Mouse (Mus musculus): ENCODE measurements around the gene Olfr402. TPM values are rescaled to one million over a fixed set of nuclear protein-coding genes. Genes with fewer than 3 reads are reported as not detected.

Olfr402 gene
- total RNA-seq (2012; rRNA removed) (not detected in 2 replicates), total RNA-seq (2014; rRNA removed) (not detected in 2 replicates), polyA plus RNA-seq (2012; ENCODE audit: insufficient read length, low read depth) (not detected in 2 replicates)

- no peak within 1 kb of the TSS for H3K4me2 ChIP-seq (ENCODE audit: insufficient read depth, low read depth, poor library complexity, severe bottlenecking)
- H3K27ac ChIP-seq (ENCODE audit: insufficient read depth, low read depth): no peak within 1 kb of the TSS
- peaks cover 64% of the 10 kb centered on the region for H3K27me3 ChIP-seq (replicated peaks)
- no peaks in the 10 kb centered on the region for H3K36me3 ChIP-seq (replicated peaks in 1 of 2; ENCODE audit: control insufficient read depth in 1 of 2, insufficient read depth in 1 of 2, low read length in 1 of 2)
- in situ Hi-C loops (cut with MboI; ENCODE audit: low pct_ligation_motif_present, low pct_unique_long_range_greater_than_20kb, low sequenced_read_pairs) (no loop called here), dilution Hi-C loops (cut with MboI; ENCODE audit: extremely low pct_ligation_motif_present, extremely low pct_unique_long_range_greater_than_20kb, low sequenced_read_pairs) (no loop called here)
- H3K9ac ChIP-seq (ENCODE audit: insufficient read depth, low read depth): no peak within 1 kb of the TSS
- no peak for TF ChIP-seq ZNF384 (IDR thresholded peaks at IDR 0.05; ENCODE audit: low read depth, low read length)
- TF ChIP-seq ZMIZ1 (IDR thresholded peaks at IDR 0.05; ENCODE audit: low read depth, low read length): no peak
- TF ChIP-seq NELFE (IDR thresholded peaks at IDR 0.05; ENCODE audit: low read depth, low read length): no peak
- TF ChIP-seq TBP (conservative IDR thresholded peaks at IDR 0.05; ENCODE audit: low read depth, low read length): no peak
- H3K79me2 ChIP-seq (replicated peaks; ENCODE audit: control insufficient read depth, extremely low read depth, insufficient read depth, poor library complexity, severe bottlenecking): no peaks in the 10 kb centered on the region
- H3K9me3 ChIP-seq (replicated peaks; ENCODE audit: low read length): no peaks in the 10 kb centered on the region
- H3K4me3 ChIP-seq (replicated peaks in 1 of 3; ENCODE audit: low read depth in 2 of 3, low read length in 2 of 3, poor library complexity in 1 of 3): no peak within 1 kb of the TSS
- no peak for DNase-seq (ENCODE audit: extremely low read depth)
- no peaks in the 10 kb centered on the region for H3K4me1 ChIP-seq (ENCODE audit: control insufficient read depth in 1 of 2, insufficient read depth in 2 of 2)
Measured at GRCm38 (mm10) chr11:74153229-74153628, at the start of gene Olfr402. Gene Olfr402, plus strand, starts transcription at chr11:74153529.

GRCm38 (mm10) chr11:74105066-74105465, 48.3 kb upstream of the Olfr402 start:
- Histone ChIP-seq H3K9me3 (replicated peaks; ENCODE audit: low read length) (peaks cover 6% of the 10 kb centered on the region), H3K79me2 (replicated peaks; ENCODE audit: control insufficient read depth, extremely low read depth, insufficient read depth, poor library complexity, severe bottlenecking) (no peaks in the 10 kb centered on the region), H3K36me3 (replicated peaks in 1 of 2; ENCODE audit: control insufficient read depth in 1 of 2, insufficient read depth in 1 of 2, low read length in 1 of 2) (no peaks in the 10 kb centered on the region), H3K9ac (ENCODE audit: insufficient read depth, low read depth) (no peak overlapping the region), H3K4me3 (replicated peaks in 1 of 3; ENCODE audit: low read depth in 2 of 3, low read length in 2 of 3, poor library complexity in 1 of 3) (no peak overlapping the region), H3K27ac (ENCODE audit: insufficient read depth, low read depth) (no peak overlapping the region), H3K27me3 (replicated peaks) (peaks cover 9% of the 10 kb centered on the region), H3K4me2 (ENCODE audit: insufficient read depth, low read depth, poor library complexity, severe bottlenecking) (no peak overlapping the region), H3K4me1 (ENCODE audit: control insufficient read depth in 1 of 2, insufficient read depth in 2 of 2) (peaks cover 10 to 17% of the 10 kb centered on the region in 2 experiments)
- TF ChIP-seq MYC (IDR thresholded peaks at IDR 0.05; ENCODE audit: low read depth, low read length) (no peak), SIN3A (IDR thresholded peaks at IDR 0.05; ENCODE audit: low read length) (no peak), MAFK (IDR thresholded peaks at IDR 0.05; ENCODE audit: insufficient replicate concordance, low read length) (no peak), HCFC1 (IDR thresholded peaks at IDR 0.05; ENCODE audit: low read depth, low read length) (no peak), JUND (conservative IDR thresholded peaks at IDR 0.05; ENCODE audit: low read depth, low read length) (no peak), ETS1 (conservative IDR thresholded peaks at IDR 0.05; ENCODE audit: low read depth, low read length) (no peak), RCOR1 (conservative IDR thresholded peaks at IDR 0.05; ENCODE audit: low read depth, low read length) (no peak), NRF1 (IDR thresholded peaks at IDR 0.05; ENCODE audit: low read depth, low read length) (no peak), ZC3H11A (IDR thresholded peaks at IDR 0.05; ENCODE audit: low read depth, low read length) (no peak), ZKSCAN1 (IDR thresholded peaks at IDR 0.05; ENCODE audit: borderline replicate concordance, low read depth, low read length) (no peak), MEF2A (IDR thresholded peaks at IDR 0.05; ENCODE audit: borderline replicate concordance, low read depth, low read length) (no peak), POLR2A (IDR thresholded peaks at IDR 0.05; ENCODE audit: low read depth, low read length) (no peak), TCF12 (IDR thresholded peaks at IDR 0.05; ENCODE audit: low read depth, low read length) (no peak), MXI1 (IDR thresholded peaks at IDR 0.05; ENCODE audit: low read depth, low read length) (no peak), USF2 (conservative IDR thresholded peaks at IDR 0.05; ENCODE audit: low read depth, low read length) (no peak), CHD1 (IDR thresholded peaks at IDR 0.05; ENCODE audit: low read depth, low read length) (no peak), UBTF (IDR thresholded peaks at IDR 0.05; ENCODE audit: low read depth, low read length) (no peak), KAT2A (IDR thresholded peaks at IDR 0.05; ENCODE audit: insufficient replicate concordance, low read length) (no peak), BHLHE40 (IDR thresholded peaks at IDR 0.05; ENCODE audit: low read depth, low read length) (no peak), ELF1 (IDR thresholded peaks at IDR 0.05; ENCODE audit: low read depth, low read length) (no peak)
- DNase-seq (ENCODE audit: extremely low read depth): no peak
- in situ Hi-C loops (cut with MboI; ENCODE audit: low pct_ligation_motif_present, low pct_unique_long_range_greater_than_20kb, low sequenced_read_pairs) (no loop called here), dilution Hi-C loops (cut with MboI; ENCODE audit: extremely low pct_ligation_motif_present, extremely low pct_unique_long_range_greater_than_20kb, low sequenced_read_pairs) (no loop called here)

Data from CH12.LX (cell line).